Mouse (Mus musculus) midbrain, embryonic 11.5 days (tissue): ENCODE results near the gene Bmp6. TPM values are rescaled to one million over a fixed set of nuclear protein-coding genes. Genes with fewer than 3 reads are reported as not detected.

ENCODE experiments used
- ATAC-seq: fragments of 200-750 bp; cut with Nextera tagmentation; 2 replicates; pipeline ENCODE4 v1.8.0; 2017; ENCODE audit warnings: moderate TSS enrichment, moderate library complexity; ENCODE audit not compliant: low FRiP score
- DNase-seq: peaks from one replicate; pipeline ENCODE4 v3.0.0; 2015; ENCODE audit warnings: low spot score; ENCODE audit errors: missing footprints
- H3K27ac ChIP-seq: fragments of 300-500 bp; sonication (generic); 2 replicates; pipeline ENCODE4 v1.5.1; 2014; ENCODE audit warnings: low read depth, low read length
- H3K27me3 ChIP-seq: fragments of 300-500 bp; sonication (generic); 2 replicates; pipeline ENCODE4 v1.6.1; 2014; ENCODE audit warnings: mild to moderate bottlenecking, low read length, moderate library complexity, mixed read lengths; ENCODE audit not compliant: control insufficient read depth, insufficient read depth
- H3K36me3 ChIP-seq: fragments of 300-500 bp; sonication (generic); 2 replicates; pipeline ENCODE4 v1.6.1; 2014; ENCODE audit warnings: mild to moderate bottlenecking, low read length, moderate library complexity, mixed read lengths; ENCODE audit not compliant: control insufficient read depth, insufficient read depth
- H3K4me1 ChIP-seq: fragments of 300-500 bp; sonication (generic); 2 replicates; pipeline ENCODE4 v1.6.1; 2014; ENCODE audit warnings: low read length; ENCODE audit not compliant: control insufficient read depth, insufficient read depth
- H3K4me2 ChIP-seq: fragments of 300-500 bp; sonication (generic); 2 replicates; pipeline ENCODE4 v1.6.1; 2014; ENCODE audit warnings: mild to moderate bottlenecking, moderate library complexity
- H3K4me3 ChIP-seq: fragments of 300-500 bp; sonication (generic); 2 replicates; pipeline ENCODE4 v1.5.1; 2014; ENCODE audit warnings: low read depth, low read length
- H3K9ac ChIP-seq: fragments of 300-500 bp; sonication (generic); 2 replicates; pipeline ENCODE4 v1.6.1; 2014; ENCODE audit warnings: low read length
- H3K9me3 ChIP-seq: fragments of 300-500 bp; sonication (generic); 2 replicates; pipeline ENCODE4 v1.6.1; 2016; ENCODE audit warnings: low read length; ENCODE audit not compliant: control insufficient read depth
- WGBS: fragments of 180-500 bp; shearing (Covaris S2); extraction: QIAGEN DNeasy Blood & Tissue Kit; methylation state at CpG from one replicate; pipeline ENCODE4 v1.1.7; 2014; 5-methylcytosine and 5-hydroxymethylcytosine counted together
- polyA plus RNA-seq: library from polyadenylated mRNA; unstranded; fragments of >200 nt; fragmentation: Nextera tagmentation; extraction: Ambion mirVana; gene quantifications from 2 replicates; pipeline ENCODE4 v1.2.1, GENCODE M21; 2014

The Bmp6 gene
- polyA plus RNA-seq, 1 experiment from 2014 or later: 3.0 TPM

DNA sequence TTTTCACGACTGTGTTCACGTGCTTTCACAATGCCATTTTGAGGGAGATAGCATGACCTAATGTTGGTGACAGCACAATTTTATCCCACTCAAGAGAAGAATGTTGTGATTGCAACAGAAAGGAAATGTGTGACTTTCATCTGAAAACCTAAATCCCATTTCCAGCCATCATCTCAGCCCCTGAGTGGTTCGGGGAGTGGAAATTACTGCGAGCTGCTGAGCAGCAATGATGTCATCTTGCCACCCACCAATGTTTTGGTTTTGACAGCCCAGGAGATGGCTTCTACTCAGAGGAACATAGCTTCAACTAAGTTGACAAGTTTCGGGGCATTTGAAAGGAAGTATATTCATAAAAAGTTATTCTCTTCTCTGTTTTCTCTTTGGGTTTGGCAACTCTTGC lies 202.8 kb downstream of the Bmp6 start:
- no peak overlapping the region for H3K9ac ChIP-seq
- DNase-seq (no peak), ATAC-seq (no peak)
- H3K4me1 ChIP-seq: 0 out of 2 replicates have a peak, but pooled peaks cover 2% of the 10 kb centered on the region
- no peak overlapping the region for H3K27ac ChIP-seq
- H3K27me3 ChIP-seq: no peaks in the 10 kb centered on the region
- H3K4me3 ChIP-seq: no peak overlapping the region
- 91% methylated on average over 5 of the region's 5 CpGs for WGBS
- H3K36me3 ChIP-seq: no peaks in the 10 kb centered on the region
- no peaks in the 10 kb centered on the region for H3K9me3 ChIP-seq
- no peak overlapping the region for H3K4me2 ChIP-seq

- 81% methylated on average over 5 of the region's 5 CpGs for WGBS
- ATAC-seq (no peak), DNase-seq (no peak)
- Histone ChIP-seq H3K36me3 (no peaks in the 10 kb centered on the region), H3K9ac (no peak overlapping the region), H3K27ac (no peak overlapping the region), H3K4me3 (no peak overlapping the region), H3K9me3 (no peaks in the 10 kb centered on the region), H3K4me1 (0 out of 2 replicates have a peak, but pooled peaks cover 2% of the 10 kb centered on the region), H3K4me2 (no peak overlapping the region), H3K27me3 (no peaks in the 10 kb centered on the region)
Measured at GRCm38 (mm10) chr13:38548681-38549080, 203.8 kb downstream of the Bmp6 start.

Other genes with a start within 250 kb of the Bmp6 start
- 0.57 and 0.71 TPM in 2 replicates for gene Dsp, start 193.8 kb upstream of the Bmp6 start, polyA plus RNA-seq
- gene Snrnp48, start 140.2 kb upstream of the Bmp6 start, polyA plus RNA-seq: 36.0 and 39.8 TPM in 2 replicates
- 120 and 125 TPM in 2 replicates for gene Txndc5, start 183.7 kb downstream of the Bmp6 start, polyA plus RNA-seq